Mouse (Mus musculus): ENCODE results near the gene Gm36079.
"Not testable (repeated sequence)": the region's sequence is repeated elsewhere in the genome, so short reads cannot be mapped to it uniquely, and the experiment has no call there.

The Gm36079 gene

GRCm38 (mm10) chr13:120015348-120016007 lies 11.3 kb downstream of the Gm36079 start:
- DNase-seq (ENCODE audit: low read depth, low spot score) = not testable (repeated sequence)

GRCm38 (mm10) chr13:120013962-120014361 lies 12.8 kb downstream of the Gm36079 start:
- DNase-seq (ENCODE audit: low read depth, low spot score) = not testable (repeated sequence)

GRCm38 (mm10) chr13:120013544-120013943 lies 13.3 kb downstream of the Gm36079 start:
- DNase-seq (ENCODE audit: low read depth, low spot score) = not testable (repeated sequence)

- not testable (repeated sequence) for DNase-seq (ENCODE audit: low read depth, low spot score)
Measured at GRCm38 (mm10) chr13:120010068-120010467, 16.7 kb downstream of the Gm36079 start.

- DNase-seq (ENCODE audit: low read depth, low spot score) = not testable (repeated sequence)
Measured at GRCm38 (mm10) chr13:119999215-119999614, 27.6 kb downstream of the Gm36079 start.

GRCm38 (mm10) chr13:119998442-119999086 lies 28.2 kb downstream of the Gm36079 start:
- DNase-seq (ENCODE audit: low read depth, low spot score) = not testable (repeated sequence)

- DNase-seq (ENCODE audit: low read depth, low spot score) = not testable (repeated sequence)
Measured at GRCm38 (mm10) chr13:119991917-119992496, 34.8 kb downstream of the Gm36079 start.

GRCm38 (mm10) chr13:119991264-119991663 lies 35.5 kb downstream of the Gm36079 start:
- not testable (repeated sequence) for DNase-seq (ENCODE audit: low read depth, low spot score)
